Mouse (Mus musculus) cortical plate, adult 2 months (tissue): ENCODE measurements at regions not wholly inside any gene's neighbourhood (a gene's known extent, or its start where the extent isn't known, plus 50 kb on each side); places are given as distances from the start of the nearest gene placed in this dataset.

Source experiments
- CTCF ChIP-seq: fragments of 200-500 bp; IDR thresholded peaks from 2 replicates; pipeline ENCODE4 v1.5.1; 2011; ENCODE audit warnings: mild to moderate bottlenecking, control low read depth, low read length; ENCODE audit not compliant: insufficient read depth; ENCODE audit errors: extremely low read depth
- POLR2A ChIP-seq: fragments of 200-500 bp; IDR thresholded peaks from 2 replicates; pipeline ENCODE4 v1.6.1; 2011; ENCODE audit warnings: mild to moderate bottlenecking, low read length, control low read depth; ENCODE audit not compliant: insufficient read depth; ENCODE audit errors: extremely low read depth

DNA sequence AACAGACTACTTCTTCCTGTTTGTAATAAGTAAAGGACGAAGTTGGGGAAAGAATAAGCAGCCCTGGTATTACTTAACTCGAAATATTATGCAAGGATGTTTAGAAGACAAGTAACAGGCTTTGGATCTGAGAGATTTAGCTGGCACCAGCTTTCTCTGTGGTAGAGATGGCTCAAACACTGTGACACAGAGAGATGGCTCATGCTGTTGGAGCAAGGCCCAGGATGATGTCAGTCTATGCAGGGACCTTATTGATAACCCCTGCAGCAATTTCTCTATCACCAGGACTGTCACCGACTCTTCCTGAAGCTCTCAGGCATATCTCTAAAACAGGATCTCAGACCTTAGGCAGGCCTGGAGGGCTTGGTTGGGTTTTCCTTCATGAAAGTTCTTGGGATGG, 254.7 kb downstream of the Pik3r1 start:
- no peak for TF ChIP-seq CTCF
- no peak for TF ChIP-seq POLR2A
